Mouse (Mus musculus) brain, adult 2 months (tissue): ENCODE results near the gene Trex1.

ENCODE experiments used
- DNase-seq: peaks from one replicate; pipeline ENCODE4 v3.0.0; 2011; ENCODE audit warnings: low read depth, low spot score

Gene Trex1

DNA sequence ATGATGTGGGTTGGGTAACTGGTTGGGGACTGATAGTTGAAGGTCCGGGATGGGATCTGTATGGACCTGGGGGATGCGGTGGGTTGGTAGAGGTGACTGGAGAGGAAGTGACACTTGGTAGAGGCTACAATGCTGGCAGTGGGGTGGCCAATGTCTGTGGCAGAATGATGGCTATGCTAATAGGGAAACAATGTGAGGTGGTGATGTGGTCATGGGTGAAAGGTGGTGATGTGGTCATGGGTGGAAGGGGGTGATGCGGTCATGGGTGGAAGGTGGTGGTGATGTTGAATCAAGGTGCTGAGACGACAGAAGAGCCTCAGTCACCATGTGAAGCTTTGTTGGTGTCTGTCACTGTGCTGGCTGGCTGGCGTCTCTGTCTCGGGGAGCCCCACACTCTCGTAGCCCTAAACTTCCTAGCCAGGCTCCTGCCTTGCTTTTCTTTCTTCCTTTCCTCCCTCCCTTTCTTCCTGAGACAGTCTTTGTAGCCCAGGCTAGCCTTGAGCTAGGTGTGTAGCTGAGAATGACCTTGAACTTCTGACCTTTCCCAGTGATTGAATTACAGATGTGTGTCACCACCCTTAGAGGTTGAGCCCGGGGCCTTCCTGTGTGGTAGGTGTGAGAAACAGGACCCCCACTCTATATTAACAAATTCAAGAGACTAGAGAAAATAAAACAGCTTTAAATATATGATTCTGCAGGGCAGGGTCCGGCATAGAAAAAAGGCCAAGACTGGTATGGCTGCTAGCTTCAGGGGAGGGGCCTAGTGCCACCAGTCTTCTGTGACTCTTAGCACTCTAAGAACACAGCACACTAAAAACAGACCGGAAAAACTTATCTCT lies 7.7 kb downstream of the Trex1 start:
- no peak for DNase-seq

DNA sequence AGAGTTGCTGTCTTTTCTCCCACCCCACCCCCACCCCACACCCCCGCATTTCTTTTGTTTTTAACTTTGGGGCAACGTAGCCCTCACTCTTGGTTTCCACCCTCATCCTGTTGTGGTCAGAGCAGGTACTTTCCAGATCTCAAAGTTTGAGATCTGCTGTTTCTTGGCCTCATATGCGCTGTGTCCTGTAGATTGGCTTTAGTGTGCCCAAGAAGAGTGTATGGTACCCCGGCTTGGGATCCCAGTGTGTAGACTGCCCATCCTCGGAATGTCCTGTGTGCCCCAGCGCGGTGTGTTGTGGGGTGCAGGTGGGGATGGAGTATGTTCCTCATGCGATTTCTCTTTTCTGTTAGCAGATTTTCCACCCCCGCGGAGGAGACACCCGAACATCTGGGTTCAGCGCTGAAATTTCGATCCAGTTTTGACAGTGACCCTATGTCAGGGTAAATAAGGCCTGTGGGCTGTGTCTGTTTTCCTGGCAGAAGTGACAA lies 8.5 kb downstream of the Trex1 start:
- no peak for DNase-seq

DNA sequence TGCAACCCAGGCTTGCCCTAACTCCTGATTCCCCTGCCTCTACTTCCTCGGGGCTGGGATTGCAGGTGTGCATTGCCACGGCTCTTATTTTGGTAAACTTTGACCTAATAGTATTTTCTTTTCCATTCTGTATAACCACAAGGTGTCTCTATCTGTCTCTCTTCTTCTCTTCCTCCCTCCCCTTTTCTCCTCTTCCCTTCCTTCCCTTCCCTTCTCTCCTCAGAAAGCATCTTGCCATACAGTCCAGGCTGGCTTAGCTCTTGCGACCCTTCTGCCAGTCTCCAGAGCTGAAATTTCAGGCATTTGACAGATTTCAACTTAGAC lies 8.9 kb downstream of the Trex1 start:
- DNase-seq: no peak

DNA sequence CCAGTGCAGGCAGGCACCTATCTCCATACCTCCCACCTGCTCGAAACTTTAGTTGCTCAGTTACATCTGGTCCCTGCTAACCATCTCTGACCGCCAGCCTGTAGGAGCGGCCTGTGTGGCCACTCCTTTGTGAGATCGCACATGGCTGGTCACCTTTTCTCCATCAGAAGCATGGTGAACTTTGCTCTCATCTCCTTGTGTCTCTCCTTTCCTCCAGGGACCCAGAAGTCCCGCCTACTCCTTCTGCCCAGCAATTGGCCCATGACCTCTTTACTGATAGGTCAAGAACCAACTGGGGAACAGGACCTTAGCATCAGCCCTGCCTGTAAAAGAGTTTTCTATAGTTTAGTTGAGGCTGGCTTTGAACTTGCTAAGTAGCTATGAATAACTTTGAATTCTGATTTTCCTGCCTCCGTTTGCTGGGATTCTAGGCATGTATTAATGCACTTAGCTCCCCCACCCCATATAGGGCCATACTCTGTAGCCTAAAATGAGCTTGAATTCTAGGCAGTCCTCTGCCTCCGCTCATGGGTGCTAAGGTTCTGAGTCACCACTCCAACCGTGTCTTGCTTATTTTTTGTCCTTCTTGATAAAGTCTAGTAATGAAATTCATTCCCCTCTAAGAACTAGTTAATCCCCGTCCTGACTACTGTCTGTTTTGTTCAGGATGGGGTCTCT lies 9.4 kb downstream of the Trex1 start:
- DNase-seq: no peak

DNA sequence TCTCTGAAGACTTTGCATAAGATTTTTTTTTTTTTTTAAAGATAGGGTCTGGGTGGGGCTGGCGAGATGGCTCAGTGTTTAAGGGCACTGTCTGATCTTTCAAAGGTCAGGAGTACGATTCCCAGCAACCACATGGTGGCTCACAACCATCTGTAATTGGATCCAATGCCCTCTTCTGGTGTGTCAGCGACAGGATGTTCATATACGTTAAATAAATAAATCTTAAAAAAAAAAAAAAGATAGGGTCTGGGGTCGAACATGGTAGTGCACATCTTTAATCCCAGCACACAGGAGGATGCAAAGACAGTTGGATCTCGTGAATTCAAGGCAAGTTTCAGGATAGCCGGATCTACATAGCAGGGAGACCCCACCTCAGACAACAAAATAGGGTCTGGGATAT lies 10.2 kb downstream of the Trex1 start:
- no peak for DNase-seq

DNA sequence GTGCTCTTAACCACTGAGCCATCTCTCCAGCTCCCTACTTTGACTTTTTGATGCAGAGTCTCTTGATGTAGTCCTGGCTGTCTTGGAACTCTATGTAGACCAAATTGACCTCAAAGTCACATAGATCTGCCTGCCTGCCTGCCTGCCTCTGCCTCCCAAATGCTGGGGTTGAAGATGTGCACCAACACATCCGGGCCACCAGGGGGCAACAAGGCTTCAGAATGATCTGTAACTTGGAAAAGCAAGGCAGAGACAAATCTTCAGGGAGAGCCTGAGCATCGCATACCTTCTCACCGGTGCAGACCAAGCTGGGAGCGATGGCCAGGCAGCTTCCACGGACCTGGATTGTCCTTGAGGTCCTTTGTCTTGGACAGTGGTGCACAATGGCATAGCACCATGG lies 13.2 kb downstream of the Trex1 start:
- peak; percentile 60 for DNase-seq

DNA sequence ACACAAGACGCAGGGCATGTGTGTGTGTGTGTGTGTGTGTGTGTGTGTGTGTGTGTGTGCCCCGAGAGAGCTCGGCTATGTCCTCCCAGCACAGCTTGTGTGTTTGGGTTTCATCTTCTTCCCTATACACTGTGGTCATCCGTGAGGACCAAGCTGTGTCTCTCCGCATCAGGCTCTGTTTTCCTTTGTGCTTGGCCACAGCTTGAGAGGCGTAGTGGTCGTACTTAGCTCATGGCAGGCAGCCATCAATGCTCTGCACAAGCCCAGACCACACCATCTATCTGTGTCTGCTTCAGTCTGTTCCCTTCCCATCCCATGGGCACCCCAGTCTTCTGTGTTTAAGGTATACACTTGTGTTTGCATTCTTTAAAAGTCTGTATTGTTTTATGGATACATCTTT lies 18.2 kb downstream of the Trex1 start:
- no peak for DNase-seq

DNA sequence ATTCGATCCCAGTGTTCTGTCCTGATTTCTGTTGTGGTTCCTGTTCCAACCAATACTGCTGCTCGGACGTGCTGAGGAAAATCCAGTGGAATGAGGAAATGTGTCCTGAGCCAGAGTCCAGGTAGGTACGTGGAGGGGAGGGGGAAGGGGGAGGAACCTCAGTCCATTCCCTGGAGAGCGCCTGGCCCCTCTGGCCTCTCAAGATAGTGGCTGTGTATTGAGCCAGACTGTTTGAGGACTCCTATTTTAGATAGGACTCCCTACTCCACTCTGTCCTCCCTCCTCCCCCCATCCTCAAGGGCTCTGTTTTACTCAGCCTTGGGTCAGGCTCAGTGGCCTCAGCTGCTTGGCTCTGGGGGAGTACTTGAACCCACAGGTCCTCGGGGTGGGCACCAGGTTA lies 18.6 kb downstream of the Trex1 start:
- no peak for DNase-seq

DNA sequence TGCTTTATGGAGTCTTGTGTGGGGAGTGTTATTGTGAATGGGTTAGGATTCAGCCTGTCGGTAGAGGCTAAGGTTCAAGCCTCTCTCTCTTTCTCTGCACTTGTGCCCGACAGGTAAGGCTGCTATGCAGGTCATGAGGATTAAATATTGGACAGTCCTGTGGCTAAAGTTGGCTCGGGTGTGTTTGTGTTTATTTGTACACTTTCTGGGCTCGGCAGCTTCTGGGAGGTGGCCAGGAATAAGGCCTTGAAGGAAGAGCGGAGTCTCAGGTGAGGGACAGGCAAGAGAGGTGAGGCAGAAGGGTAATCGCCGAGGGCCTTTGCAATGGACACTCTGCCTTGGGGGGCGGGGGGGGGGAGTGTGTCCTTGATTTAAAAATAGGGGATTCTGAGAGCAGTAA lies 19.3 kb downstream of the Trex1 start:
- no peak for DNase-seq

DNA sequence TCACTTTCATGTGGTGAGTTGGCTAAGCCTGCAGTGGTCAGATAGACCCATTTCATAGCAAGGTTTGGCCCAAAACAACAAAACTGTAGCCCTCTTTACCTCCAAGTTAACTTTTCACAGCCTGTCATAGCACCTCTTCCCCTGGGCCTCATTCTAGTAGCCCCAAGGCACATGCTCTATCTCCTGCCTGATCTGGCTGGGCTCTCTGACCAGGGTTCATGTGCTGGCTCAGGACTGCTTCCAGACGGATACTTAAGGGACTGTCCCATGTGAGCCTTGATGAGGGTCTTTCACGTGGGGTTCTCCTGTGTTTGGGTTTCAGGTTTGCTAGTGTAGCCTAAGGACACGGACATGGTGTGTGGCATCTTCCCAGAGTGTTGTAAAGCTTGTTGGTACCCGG lies 19.9 kb downstream of the Trex1 start:
- no peak for DNase-seq

DNA sequence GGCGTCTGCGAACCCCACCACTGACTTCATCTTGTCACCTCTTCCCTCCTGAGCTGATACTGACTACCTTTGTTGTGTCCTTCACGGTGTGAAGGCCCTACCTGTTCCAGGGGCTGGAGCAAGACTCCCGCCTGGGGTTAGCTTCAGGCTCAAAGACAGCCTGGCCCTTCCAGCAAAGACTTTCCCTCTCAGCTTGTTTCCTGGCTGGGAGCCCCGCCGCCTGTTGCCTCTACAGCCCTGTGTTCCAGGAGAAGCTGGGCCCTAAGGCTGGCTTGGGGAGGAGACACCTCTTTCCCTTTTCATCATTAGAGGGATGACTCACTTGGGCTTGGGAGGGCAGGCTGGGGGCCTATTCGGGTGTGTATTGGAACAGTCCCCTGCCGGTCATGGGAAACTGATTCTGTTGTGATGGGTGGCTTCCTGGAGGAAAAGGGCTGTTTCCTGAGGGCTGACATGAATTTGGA lies 20.6 kb downstream of the Trex1 start:
- DNase-seq: no peak

DNA sequence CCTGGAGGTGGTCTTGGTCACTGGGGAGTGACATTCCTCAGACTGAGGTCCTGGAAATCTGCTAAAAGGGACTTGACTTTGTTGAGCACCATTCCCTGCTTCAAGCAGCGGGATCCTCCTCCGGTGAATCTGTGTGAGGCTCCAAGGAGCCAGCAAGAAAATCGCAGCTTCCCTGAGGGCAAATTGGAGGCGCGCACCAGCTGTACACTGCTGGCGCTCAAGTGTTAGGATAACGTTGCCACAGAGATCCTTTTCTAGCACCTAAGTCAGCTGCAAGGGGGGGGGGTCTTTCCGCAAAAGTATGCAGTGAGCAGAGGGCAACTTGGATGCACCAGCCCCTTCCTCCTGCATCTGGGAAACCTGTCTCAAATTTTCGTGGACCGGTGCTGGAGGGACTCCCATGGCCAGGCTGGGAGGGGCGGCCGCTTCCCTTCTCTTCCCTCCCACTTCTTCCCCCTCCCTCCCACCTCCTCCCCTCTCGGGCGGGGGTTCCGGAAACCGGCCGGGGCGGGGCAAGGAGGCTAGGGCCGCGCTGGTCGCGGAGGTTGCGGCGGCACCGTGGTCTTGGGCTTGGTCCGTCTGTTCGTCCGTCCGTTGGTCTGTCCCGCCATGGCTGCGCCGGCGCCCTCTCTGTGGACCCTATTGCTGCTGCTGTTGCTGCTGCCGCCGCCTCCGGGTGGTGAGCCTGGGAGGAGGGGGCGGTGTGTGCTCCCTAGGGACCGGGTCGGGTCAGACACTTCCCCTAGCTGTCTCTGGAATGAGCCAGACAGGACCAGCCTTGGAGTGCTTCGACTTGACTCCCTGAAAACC lies 21.2 kb downstream of the Trex1 start, which contains the start of gene Shisa5:
Gene Shisa5, plus strand, starts transcription at position 480 of the 810 bp plus-strand sequence.
- no peak for DNase-seq

DNA sequence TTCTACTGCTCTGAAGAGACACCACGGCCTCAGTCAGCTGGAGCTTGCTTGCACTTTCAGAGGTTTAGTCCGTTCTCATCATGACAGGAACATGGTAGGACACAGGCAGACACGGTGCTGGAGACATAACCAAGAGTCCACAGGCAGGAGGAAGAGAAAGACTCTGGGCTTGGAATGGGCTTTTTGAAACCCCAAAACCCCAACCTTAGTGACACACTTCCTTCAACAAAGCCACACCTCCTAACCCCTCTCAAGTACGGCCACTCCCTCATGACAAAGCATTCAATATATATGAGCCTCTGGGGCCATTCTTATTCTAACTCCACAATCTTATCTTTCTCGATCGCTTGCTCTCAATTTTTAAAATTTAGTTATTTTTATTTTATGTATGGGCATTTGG lies 27.1 kb downstream of the Trex1 start:
- no peak for DNase-seq

DNA sequence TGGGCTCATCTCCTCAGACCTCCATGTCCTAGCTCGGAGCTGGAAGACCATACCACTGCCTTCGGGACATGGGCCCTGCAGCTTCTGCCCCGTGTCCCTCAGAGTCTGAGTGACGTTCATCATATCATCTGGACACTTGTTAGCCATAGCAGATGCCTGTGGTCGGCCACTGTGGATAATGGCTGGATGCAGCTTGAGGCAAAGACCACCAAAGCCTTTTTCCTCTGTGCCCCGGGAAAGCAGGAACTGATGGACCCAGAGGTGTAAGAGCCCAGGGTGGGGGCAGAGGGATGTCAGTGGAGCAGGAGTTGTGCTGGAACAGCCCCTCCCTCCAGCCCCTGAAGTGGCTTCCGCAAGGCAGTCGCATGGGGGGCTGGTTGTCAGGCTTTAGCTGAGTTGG lies 27.8 kb downstream of the Trex1 start:
- no peak for DNase-seq

DNA sequence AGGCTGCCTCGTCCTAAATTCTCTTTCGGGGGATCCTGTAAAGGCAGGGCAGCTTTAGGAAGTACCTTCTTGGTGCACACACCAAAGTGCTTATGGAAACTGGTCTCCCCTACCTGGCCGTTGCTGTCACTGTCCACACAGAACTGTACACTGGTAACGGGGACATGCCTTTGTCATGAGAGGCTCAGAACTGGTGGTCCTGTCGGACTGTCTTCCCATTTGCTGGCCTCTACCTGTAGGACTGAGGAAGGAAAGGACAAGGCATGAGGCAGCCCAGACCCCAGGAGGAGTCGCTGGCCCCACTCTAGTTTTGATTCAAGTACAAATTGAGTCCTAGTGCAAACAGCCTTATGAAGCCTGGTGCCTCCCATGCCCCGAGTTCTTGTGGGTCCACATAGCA lies 28.5 kb downstream of the Trex1 start:
- no peak for DNase-seq

DNA sequence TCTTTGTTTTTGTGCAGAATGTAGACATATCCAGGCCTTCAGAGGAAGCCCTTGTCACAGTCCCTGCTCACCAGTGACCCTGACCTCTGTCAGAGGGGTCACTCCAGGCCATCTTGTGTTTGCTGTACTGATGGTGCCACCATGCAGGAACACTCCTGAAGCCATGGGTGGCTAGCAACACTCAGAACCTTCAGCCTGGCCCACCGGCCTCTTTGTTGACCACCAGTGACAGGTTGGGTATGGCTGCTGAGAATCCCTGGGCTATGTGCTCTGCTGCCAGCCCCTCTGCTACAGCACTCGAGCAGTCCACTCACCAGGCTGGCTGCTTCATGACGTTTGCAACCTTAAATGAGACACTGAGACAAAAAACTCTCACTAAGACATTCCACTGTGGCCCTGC lies 29.2 kb downstream of the Trex1 start:
- DNase-seq: no peak

DNA sequence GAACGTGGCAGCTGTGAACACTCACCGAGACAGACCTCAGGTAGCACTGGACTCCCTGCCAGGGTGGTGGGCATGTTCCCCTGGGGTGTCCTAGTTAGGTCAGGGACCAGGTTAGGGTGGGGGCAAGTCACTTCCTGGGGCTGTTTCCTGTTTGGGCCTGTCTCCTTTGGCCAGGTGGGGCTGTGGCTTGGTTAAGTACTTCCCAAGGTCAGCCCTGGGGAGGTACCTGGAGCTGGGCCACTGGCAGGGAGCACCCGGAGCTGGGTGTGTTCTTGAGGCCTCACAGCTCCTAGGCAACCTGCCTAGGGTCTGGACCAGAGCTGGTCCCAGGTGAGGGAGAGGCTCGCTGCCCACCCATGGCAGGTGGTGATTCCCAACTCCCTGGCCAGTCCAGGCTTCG lies 30.6 kb downstream of the Trex1 start:
- DNase-seq: no peak

DNA sequence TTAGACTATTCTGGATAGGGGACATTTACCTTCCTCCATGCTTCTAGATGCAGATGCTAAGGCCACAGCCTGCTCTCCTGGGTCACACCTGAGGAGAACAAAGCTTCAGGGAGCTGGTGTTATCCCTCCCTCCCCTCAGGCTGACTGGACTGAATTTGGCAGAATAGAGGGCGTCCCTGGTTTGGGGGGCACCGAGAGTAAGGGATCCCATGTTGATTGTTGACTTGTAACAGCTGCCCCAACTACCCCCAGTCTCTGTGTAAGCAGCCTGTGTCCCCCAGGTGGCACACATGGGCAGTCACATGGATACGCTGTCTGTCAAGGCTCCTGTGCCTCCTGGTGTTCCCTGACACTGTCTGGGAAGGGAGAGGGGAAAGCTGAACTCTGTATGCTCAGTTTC lies 31.1 kb downstream of the Trex1 start:
- no peak for DNase-seq

DNA sequence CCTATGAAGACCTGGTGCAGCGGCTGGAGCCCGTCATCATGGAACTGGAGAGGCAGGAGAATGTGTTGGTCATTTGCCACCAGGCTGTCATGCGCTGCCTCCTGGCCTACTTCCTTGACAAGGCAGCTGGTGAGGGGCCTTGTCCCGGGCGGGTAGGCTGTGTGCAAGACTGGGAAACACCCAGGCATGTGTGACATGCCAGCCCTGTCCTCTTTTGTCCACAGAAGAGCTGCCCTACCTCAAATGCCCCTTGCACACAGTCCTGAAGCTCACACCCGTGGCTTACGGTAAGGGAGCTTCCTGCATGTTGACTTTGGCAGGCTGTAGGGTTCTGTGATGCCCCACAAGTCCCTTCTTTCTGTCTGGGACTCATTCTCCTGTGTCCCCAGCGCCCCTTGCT lies 32.0 kb downstream of the Trex1 start:
- no peak for DNase-seq

DNA sequence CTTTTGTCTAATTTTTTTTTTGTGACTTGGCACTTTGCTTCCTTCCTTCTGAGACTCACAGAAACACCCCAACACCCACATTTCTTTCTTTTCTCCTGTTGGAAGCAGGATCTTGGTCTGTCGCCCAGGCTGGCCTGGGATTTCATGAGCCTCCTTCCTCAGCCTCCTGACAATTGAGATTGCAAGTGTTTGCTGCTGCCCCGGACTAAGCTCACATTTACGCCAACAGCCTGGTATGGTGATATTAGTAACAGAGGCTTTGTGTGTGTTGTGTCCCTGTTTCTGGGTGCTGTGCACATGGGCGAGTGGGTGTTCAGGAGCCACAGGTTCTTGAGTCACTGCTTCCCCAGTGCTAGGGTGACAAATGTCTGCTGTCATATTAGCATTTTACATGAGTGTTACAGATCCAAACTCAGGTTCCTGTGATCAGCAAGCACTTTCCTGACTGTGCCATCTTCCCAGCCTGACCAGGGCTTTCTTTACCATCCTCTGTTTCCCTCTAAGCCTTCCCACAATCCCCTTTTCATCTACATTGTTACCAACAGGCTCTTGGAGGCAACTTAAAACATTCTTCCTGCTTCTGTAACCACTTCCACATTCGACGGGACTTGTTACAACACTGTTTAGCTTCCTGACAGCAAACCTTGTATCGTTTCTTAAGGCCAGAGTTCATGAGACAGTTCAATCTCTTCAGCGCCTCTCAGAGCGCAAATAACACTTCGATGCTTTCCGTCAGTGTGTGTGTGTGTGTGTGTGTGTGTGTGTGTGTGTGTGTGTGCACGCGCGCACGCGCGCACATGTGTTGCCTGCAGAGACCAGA lies 36.5 kb downstream of the Trex1 start:
- DNase-seq: peak; percentile 75

DNA sequence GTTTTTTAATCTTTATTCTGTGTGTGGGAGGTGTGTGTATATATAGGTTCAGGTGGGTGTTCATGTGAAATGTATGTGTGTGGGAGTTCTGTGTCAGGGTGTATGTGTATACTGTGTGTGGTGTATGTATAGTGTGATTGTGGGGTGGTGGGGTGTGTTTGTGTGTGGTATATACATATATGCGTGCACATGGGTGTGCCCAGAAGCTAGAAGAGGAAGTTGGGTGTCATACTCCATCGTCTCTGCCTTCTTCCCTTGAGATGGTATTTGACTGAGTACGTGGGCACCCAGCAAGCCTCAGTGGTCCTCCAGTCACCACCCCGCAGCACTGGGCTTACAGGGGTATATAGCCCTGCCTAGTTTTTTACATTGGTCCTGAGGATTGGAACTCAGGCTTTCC lies 38.1 kb downstream of the Trex1 start:
- no peak for DNase-seq
